Mouse (Mus musculus) testis, adult 2 months (tissue): ENCODE data around the gene Vamp1.

ENCODE experiments used
- CTCF ChIP-seq: fragments of 200-500 bp; IDR thresholded peaks from 2 replicates; pipeline ENCODE4 v1.5.1; 2012; ENCODE audit warnings: low read depth, mild to moderate bottlenecking, inconsistent platforms, low read length, moderate library complexity; ENCODE audit not compliant: control insufficient read depth, insufficient read depth, insufficient replicate concordance
- POLR2A ChIP-seq: fragments of 200-500 bp; IDR thresholded peaks from 2 replicates; pipeline ENCODE4 v1.6.1; 2012; ENCODE audit warnings: low read depth, mild to moderate bottlenecking, inconsistent platforms, low read length, moderate library complexity; ENCODE audit not compliant: control insufficient read depth

GRCm38 (mm10) chr6:125179601-125180000 is 35.8 kb upstream of the Vamp1 start:
- TF ChIP-seq CTCF (no peak), POLR2A (no peak)
